Comparison of ENCODE assay signal across 8 mouse cellular contexts in the genomic region with DNA sequence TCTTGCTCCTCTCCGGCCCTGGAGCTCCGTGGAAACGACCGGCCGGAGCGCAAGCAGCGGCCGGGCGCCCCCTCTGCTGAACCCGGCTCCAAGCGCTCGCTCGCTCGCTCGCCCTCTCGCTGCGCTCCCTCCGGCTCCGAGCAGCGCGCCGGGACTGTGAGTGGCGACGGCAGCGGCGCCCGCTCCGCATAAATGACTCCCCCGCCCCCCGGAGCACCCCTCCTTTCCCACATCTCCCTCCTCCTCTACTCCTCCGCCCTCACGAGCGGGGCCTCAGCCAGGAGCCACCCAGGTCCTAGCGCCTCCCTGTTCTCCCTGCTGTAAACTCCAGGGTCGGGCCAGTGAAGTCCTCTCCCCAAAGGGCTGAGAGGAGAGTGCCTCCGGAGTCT. TPM values are rescaled to one million over a fixed set of nuclear protein-coding genes. Genes with fewer than 3 reads are reported as not detected.
A peak's percentile ranks its signal among the peaks of the same experiment; 100 is the strongest.
DNase-seq lines count a peak whose midpoint lies in the region; ATAC-seq and TF ChIP-seq lines count a peak whose summit lies in the region.

Pcsk5 (minus strand) TSS at position 162 of the 389 bp plus-strand sequence.

- peaks cover 25% of the 10 kb centered on the region for H3K4me1 ChIP-seq in hindbrain, embryonic 13.5 days (replicated peaks)
- H3K4me1 ChIP-seq in lung, embryonic 14.5 days (ENCODE audit: insufficient read depth) = no peaks in the 10 kb centered on the region

- intact Hi-C loops in gastrocnemius, adult 2 months (cut with DNase I) = loop anchor here (10.0 kb wide), 2 partner anchors 193 to 363 kb away; no protein-coding TSS in a partner anchor

- 0% methylated on average over 28 of the region's 36 CpGs for WGBS in hindbrain, embryonic 13.5 days
- WGBS in lung, embryonic 14.5 days = 0% methylated on average over 36 of the region's 36 CpGs

- H3K27ac ChIP-seq in gastrocnemius, adult 2 months = peak within 1 kb of the TSS; percentile 89
- peak within 1 kb of the TSS; percentile 86 for H3K27ac ChIP-seq in hindbrain, embryonic 13.5 days
- peak within 1 kb of the TSS; percentile 94 for H3K27ac ChIP-seq in lung, embryonic 14.5 days (ENCODE audit: low read depth)

- H3K4me2 ChIP-seq in hindbrain, embryonic 13.5 days = peak within 1 kb of the TSS; percentile 79
- H3K4me2 ChIP-seq in lung, embryonic 14.5 days = peak within 1 kb of the TSS; percentile 88

- peak; percentile 79 for ATAC-seq in common myeloid progenitor, adult 5-6 weeks (replicated peaks; ENCODE audit: low read depth, poor library complexity, severe bottlenecking)
- ATAC-seq in hindbrain, embryonic 13.5 days (ENCODE audit: low FRiP score) = peak; percentile 96
- peak; percentile 94 for ATAC-seq in lung, embryonic 14.5 days (ENCODE audit: insufficient read depth)
- ATAC-seq in megakaryocyte-erythroid progenitor cell, adult 5-6 weeks (replicated peaks; ENCODE audit: low FRiP score, low TSS enrichment, poor library complexity, severe bottlenecking) = no peak

- DNase-seq in adrenal gland, adult (ENCODE audit: inconsistent age in 2 of 2, low spot score in 1 of 2) = peak; percentile 90 to 96
- peak; percentile 92 for DNase-seq in gastrocnemius, adult 2 months
- peak; percentile 82 to 88 for DNase-seq in layer of hippocampus, postnatal 10 days (ENCODE audit: low spot score in 2 of 2)
- DNase-seq in lung, embryonic 14.5 days = peak; percentile 92
- peak; percentile 72 for DNase-seq in retina, postnatal 7 days (ENCODE audit: low read depth, low spot score)

- peak within 1 kb of the TSS; percentile 79 for H3K9ac ChIP-seq in hindbrain, embryonic 13.5 days
- H3K9ac ChIP-seq in lung, embryonic 14.5 days = peak within 1 kb of the TSS; percentile 76

- H3K4me3 ChIP-seq in gastrocnemius, adult 2 months = peak within 1 kb of the TSS; percentile 93
- peak within 1 kb of the TSS; percentile 77 for H3K4me3 ChIP-seq in hindbrain, embryonic 13.5 days
- peak within 1 kb of the TSS; percentile 73 for H3K4me3 ChIP-seq in lung, embryonic 14.5 days (ENCODE audit: low read depth, low read length)

- TF ChIP-seq CTCF in gastrocnemius, adult 2 months (IDR thresholded peaks at IDR 0.05) = peak; percentile 22; the same call in 1 of the 2 replicates
- TF ChIP-seq CTCF in lung, embryonic 14.5 days (IDR thresholded peaks at IDR 0.05; ENCODE audit: low read depth) = no peak

- H3K36me3 ChIP-seq in hindbrain, embryonic 13.5 days = no peaks in the 10 kb centered on the region
- no peaks in the 10 kb centered on the region for H3K36me3 ChIP-seq in lung, embryonic 14.5 days (ENCODE audit: insufficient read depth)

- H3K9me3 ChIP-seq in hindbrain, embryonic 13.5 days = no peaks in the 10 kb centered on the region
- no peaks in the 10 kb centered on the region for H3K9me3 ChIP-seq in lung, embryonic 14.5 days (ENCODE audit: low read depth, low read length)

- H3K27me3 ChIP-seq in hindbrain, embryonic 13.5 days = peaks cover 25% of the 10 kb centered on the region
- H3K27me3 ChIP-seq in lung, embryonic 14.5 days (ENCODE audit: insufficient read depth, low read length) = no peaks in the 10 kb centered on the region

RNA-seq across cellular contexts. Expression of gene Pcsk5, which starts in this region (rescaled TPM):
- total RNA-seq in common myeloid progenitor, adult 5-6 weeks (2017) = not detected in 2 replicates
- total RNA-seq in gastrocnemius, adult 2 months (2021) = 1 to 10 TPM; 1.9 to 4.0 TPM
- 7.1 and 7.2 TPM in 2 replicates for polyA plus RNA-seq in hindbrain, embryonic 13.5 days (2015; fragmentation: Nextera tagmentation; extraction: Ambion mirVana)
- total RNA-seq in layer of hippocampus, postnatal 10 days (2021) = 10 to 100 TPM; 20.8 to 25.7 TPM
- 19.0 and 21.7 TPM in 2 replicates for polyA plus RNA-seq in lung, embryonic 14.5 days (2014; fragmentation: Nextera tagmentation; extraction: Ambion mirVana)
- not detected in 2 replicates for total RNA-seq in megakaryocyte-erythroid progenitor cell, adult 5-6 weeks (2014; fragmentation: Nextera tagmentation)
- not detected in 2 replicates for total RNA-seq in megakaryocyte-erythroid progenitor cell, adult 5-6 weeks (2017)

Comparison
In these comparisons a context has a peak if more than half of its experiments do, and no peak if none do; other contexts are left out.
1. RNA of gene Pcsk5 (total RNA-seq): 20.8 to 25.7 TPM in layer of hippocampus, postnatal 10 days; 1.9 to 4.0 TPM in gastrocnemius, adult 2 months, not detected in common myeloid progenitor, adult 5-6 weeks and not detected in megakaryocyte-erythroid progenitor cell, adult 5-6 weeks; every median in the first group is over 4 times any median in the second.
2. Peak in ATAC-seq in common myeloid progenitor, adult 5-6 weeks; RNA of the gene not detected or under 1 TPM.
3. Peak in every context shown above with its lines, with median percentiles within 50 percentile points of each other: DNase-seq, H3K27ac ChIP-seq and H3K4me3 ChIP-seq.